Mouse (Mus musculus): Measurements from ENCODE around the gene Speg.

Speg gene

DNA sequence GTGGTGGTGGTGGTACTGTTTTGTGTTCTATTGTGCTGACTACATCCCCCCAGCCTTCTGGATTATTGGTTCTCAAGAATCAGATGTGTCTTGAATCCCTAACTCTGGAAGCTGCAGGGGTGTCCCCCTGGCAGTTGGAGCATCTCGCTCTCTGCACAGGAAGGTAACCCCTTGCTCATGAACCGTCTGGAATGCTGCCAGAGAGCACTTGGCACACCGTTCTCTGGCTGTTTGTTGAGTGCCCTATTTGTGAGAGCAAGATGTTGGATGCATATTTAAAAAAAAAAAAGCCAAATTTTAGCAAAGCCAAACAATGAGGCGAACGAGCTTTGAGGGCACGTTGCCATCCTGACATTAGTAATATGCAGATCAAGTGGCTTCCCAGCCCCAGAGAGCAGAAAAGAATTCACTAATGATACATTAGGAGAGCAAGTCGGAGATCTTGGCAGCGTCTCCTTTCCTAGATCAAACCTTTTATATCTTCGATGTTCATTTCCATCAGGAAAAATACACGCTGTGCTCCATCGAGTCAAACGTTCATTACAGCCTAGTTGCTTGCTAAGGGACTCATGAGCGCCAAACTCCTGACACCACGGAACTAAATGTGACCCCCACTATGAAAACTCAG, 9.5 kb upstream of the Speg start:
- in situ Hi-C loops (cut with MboI, MseI), result no loop called here

- in situ Hi-C loops (cut with MboI, MseI), result no loop called here
These were observed 5.6 kb upstream of the Speg start for GRCm38 (mm10) chr1:75369360-75369983.

DNA sequence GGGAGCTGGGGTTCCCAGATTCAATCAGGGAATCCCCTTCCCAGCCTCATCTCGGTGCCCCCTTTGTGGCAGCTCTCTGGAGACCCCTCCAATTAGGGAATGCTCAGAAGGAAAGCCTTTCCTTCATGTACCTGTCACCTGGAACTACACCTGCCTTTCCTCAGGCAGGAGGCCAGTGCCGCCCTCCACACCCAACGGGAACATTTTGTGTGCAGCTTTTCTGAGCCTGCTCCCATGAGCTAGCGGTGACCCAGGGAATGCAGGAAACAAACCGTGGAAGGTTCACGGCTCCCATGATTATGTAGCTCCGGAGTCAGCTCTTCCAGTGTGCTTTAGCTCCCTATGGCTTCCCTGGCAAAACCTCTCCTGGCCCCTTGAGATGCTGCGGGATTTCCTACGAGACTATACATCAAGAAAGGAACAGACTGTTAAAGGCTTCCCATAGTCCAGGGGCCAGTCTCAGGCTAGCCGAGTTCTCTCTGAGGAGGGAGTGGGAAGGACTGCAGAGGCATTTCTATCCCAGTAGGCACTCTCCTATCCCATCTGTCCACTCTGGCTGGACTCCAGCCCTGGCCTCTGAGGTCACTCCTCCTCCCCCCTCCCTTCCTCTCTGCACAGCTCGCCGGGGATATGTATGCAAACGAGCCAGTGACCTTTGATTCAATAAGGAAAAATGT, 5.0 kb upstream of the Speg start:
- in situ Hi-C loops (cut with MboI, MseI), result no loop called here

- in situ Hi-C loops (cut with MboI, MseI), result no loop called here
These were observed 3.6 kb upstream of the Speg start for GRCm38 (mm10) chr1:75371317-75372095.

DNA sequence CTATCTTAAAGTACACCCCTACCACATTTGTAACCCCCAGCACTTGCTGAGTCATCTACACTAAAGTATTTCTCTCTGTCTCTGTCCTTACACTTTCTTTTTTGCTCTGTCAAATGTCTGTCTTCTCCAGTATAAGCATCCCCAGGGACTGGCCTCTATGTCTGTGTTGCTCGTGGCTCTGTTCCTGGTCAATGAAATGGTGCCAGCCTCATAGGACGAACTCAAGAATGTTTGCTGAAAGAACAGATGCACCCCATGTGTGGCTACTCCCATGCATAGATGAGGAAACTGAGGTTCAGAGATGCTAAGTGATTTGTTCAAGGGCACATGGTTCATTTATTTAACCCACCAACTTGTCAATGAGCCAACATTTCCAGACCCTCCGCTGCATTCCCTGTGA, 2.6 kb upstream of the Speg start:
- in situ Hi-C loops (cut with MboI, MseI), result no loop called here

- in situ Hi-C loops (cut with MboI, MseI), result no loop called here
These were observed 1.8 kb upstream of the Speg start for GRCm38 (mm10) chr1:75373276-75373675.

DNA sequence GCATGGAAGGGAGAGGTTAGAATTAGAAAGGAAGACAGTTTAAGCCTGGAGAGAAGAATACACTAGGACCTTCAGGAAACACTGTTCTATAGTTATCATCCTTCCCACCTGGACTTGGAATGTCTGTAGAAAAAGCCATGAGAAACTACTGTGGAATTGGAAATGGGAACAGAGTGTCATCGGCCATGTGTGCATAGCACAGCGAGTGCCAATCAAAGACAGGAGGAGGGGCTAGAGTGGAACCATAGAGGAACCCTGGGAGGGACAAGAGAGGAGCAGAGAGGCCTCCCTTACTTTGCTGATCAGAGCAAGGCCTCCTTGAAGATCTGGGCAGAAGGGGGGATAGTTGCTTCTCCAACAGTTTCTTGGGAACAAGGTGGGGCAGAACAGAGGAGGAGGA, 4.1 kb downstream of the Speg start:
- in situ Hi-C loops (cut with MboI, MseI), result no loop called here

DNA sequence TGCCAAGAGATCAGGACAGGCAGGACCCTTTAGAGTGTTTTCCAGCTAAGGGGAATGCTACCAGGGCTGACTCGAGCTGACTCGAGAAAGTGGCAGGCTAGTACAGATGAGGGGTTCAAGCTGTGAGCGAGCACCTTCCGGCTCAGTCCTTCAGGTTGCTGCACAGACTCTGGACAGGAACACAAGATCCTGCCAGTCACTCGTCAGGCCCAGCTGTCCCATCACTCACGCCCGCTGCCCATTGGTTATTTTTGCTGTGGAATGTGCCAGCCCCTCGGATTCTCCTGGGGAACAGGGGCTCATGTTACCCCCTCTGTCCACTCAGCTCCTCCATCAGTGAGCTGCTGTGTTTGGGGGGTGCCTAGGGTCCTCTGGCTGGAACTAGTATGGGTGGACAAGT, 4.8 kb downstream of the Speg start:
- in situ Hi-C loops (cut with MboI, MseI), result no loop called here

DNA sequence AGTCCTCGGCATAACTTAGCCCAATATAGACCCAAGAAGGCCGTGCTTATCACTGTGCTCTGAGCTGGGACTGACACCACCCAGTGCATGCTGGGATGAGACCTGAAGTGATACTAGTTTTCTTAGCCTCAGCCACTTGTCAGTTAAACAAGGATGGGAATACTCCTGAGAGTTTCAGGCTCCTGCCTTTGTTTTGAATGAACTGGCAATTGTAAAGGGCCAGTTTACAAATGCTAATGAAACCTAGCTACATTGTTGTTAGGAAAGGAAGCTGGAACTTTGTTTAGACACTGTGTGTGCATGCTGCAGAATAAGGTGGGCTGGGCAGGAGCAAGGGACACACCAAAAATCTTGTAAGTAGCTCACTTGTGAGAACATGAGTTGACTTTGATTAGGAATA, 5.9 kb downstream of the Speg start:
- in situ Hi-C loops (cut with MboI, MseI), result no loop called here

- in situ Hi-C loops (cut with MboI, MseI), result no loop called here
These were observed 6.6 kb downstream of the Speg start for GRCm38 (mm10) chr1:75381482-75382355.

DNA sequence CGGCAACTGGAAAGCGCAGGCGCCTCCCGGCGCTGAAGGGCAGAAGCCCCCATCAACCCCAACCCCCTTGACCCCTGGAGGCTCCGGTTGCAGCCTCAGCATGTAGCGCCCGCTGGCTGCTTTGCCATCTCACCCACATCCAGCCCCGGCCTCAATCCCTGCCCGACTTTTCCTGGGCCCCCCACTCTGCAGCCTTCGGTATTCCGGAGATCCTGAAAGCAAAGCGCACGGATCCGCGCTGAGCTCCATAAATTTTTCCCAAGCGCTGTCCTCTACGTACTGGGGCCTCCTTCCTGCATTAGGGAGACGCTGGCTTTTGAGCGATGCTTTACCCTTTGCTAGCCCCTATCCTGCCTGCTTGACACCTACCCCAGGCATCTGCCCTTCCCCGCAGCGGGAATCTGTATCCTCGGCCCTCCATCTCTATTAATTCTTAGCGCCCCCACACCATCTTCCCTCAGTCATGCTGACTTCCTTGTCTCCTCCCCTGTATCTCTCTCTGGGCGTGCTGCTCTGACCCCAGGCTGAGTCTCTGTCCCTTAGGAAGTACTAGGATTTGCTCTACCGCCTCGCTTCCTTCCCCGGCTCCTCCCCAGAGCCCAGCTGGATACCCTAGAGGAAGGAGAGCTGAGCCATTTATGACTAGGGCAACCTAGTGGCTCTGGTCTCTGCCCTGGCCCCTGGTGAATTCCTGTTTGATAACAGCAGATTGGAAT, 7.4 kb downstream of the Speg start:
- in situ Hi-C loops (cut with MboI, MseI), result no loop called here

- in situ Hi-C loops (cut with MboI, MseI), result no loop called here
These were observed 9.5 kb downstream of the Speg start for GRCm38 (mm10) chr1:75384470-75385141.

DNA sequence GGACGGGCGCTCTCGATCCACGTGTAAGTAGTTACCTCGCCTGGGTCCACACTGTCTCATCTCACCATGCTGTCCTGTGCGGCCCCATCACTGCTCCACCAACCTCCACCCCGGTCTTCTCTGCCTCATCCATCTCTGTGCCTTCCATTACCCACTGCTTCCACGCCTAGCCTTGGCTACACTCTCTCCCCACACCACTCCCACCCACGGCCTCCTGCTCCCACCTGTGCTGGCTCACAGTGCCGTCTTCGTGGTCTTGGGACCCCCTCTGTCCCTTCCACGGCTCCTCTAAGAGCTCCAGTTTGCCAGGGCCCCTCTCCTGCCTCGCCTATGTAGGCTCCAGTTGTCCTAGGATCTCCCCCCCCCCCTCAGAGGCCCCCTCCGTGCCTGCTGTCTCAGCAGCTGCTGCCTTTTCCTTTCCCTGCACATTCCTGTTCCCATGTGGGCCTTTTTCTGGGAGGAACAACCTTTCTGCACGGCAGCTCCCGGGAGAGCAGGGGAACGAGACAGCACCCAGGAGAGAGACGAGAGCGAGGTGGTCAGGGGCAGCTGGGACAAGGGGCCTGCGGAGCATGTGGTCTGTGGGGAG, 10.1 kb downstream of the Speg start:
- in situ Hi-C loops (cut with MboI, MseI), result no loop called here

DNA sequence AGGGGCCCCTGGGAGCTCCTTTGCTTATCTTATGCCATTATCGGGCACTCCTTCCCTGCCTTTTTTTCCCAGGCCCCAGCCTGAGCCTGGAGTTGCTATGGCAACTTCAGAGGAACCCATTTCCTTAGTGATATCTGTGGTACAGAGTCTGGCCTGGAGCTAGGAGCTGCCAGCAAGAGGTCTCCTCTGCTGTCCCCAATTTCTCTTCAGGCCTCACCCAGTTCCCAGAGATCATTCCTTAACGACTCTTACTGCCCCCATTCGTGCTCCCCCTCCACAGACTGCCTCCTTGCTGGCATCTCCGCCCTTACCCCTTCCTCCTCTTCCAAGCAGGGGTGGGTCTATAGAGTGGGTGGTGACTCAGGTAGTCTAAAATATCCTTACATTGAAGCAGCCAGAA, 11.1 kb downstream of the Speg start:
- in situ Hi-C loops (cut with MboI, MseI), result no loop called here

GRCm38 (mm10) chr1:75387469-75387928, 12.4 kb downstream of the Speg start:
- in situ Hi-C loops (cut with MboI, MseI), result no loop called here

DNA sequence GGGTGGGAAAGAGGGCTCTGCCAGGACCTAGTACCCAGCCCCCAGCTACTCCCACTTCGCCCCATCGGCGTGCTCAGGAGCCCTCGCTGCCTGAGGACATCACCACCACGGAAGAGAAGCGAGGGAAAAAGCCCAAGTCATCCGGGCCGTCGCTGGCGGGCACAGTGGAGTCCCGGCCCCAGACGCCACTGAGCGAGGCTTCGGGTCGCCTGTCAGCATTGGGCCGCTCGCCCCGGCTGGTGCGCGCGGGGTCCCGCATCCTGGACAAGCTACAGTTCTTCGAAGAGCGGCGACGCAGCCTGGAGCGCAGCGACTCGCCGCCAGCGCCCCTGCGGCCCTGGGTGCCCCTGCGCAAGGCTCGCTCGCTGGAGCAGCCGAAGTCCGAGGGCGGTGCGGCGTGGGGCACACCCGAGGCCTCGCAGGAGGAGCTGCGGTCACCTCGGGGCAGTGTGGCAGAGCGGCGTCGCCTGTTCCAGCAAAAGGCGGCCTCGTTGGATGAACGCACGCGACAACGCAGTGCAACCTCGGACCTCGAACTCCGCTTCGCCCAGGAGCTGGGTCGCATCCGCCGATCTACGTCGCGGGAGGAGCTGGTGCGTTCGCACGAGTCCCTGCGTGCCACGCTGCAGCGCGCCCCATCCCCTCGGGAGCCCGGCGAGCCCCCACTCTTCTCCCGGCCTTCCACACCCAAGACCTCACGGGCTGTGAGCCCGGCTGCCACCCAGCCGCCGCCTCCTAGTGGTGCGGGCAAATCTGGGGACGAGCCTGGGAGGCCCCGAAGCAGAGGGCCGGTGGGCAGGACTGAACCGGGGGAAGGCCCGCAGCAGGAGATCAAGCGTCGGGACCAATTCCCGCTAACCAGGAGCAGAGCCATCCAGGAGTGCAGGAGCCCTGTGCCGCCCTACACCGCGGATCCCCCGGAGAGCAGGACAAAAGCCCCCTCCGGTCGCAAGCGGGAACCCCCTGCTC, 13.1 kb downstream of the Speg start:
- in situ Hi-C loops (cut with MboI, MseI), result no loop called here

DNA sequence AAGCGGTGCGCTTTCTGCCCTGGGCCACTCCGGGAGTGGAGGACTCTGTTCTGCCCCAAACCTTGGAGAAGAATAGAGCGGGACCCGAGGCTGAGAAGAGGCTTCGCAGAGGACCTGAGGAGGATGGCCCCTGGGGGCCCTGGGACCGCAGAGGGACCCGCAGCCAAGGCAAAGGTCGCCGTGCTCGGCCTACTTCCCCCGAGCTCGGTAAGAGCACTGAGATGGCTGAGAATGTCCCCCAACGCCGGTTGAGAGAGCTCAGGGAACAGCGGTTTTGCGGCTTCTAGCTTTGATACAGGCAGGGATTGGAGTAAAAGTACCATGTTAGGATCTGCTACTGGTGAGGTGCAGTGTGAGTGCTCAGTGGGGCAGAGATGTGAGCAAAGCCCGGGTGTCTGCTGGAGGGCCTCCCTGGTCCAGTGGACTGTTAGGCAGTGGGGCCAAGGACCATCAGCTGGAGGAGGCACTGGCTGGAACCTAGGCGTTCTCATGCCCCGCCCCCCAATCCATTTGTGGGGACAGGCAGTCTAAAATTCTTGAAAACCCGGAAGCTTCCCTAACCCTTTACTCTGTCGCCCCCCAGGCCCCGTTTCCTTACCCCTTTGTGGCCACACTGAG, 13.9 kb downstream of the Speg start:
- in situ Hi-C loops (cut with MboI, MseI), result no loop called here

DNA sequence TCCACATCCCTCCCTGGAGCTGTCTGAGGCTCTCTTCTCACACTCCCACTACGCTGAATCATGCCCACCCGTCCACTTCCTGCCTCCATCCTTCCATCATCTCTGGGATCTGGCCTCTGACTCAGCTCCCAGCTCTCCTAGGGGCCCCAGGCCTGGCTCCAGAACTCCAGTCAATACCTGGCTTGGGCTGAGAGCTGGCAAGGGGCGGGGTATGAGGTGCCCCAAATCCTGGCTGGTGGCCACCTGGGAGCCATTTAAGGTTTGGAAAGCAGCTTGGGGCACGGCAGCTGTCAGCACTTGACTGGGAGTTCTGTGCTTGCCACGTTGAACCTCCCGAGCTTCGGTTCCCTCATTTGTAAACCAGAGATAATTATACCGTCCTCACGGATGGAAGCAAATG, 18.0 kb downstream of the Speg start:
- in situ Hi-C loops (cut with MboI, MseI), result no loop called here

Data from regulatory T cell (primary cell).